Comparison of ENCODE assay signal across 8 mouse cellular contexts in the genomic region with DNA sequence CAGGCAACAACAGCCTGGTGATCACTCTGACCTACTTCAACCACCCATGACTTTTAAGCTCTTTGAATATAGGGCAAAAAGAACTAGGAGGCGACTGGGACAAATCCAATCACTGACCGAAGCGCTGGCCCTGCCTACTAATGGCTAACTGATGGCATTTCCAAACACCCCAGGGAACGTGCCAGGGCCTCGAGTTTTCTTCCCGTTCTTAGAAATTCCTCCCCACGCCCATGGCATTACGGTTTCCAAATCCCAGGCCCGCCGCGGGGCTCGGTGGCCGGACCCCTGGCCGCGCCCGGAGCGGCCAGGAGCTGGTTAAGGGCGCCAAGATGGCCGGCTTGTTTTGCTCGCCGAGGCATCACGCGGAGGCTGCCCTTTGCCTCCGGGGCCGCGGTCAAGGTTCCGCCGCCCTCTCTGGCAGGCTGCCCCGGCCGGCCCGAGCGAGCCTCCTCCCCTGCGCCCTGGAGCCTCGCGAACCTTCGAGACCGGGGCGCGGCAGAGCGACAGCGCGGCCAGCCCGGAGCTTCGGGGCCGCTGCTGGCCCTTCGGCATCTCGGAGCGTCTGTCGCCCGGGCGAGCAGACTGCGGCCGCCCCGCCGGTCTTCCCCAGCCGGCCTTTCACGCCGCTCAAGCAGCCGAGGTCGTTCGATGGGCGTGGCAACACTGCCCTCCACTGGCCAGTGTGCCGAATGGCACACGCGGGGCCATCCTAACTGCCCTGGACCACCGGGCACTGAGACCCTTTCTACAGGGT. TPM values are rescaled to one million over a fixed set of nuclear protein-coding genes. Genes with fewer than 3 reads are reported as not detected.
A peak's percentile ranks its signal among the peaks of the same experiment; 100 is the strongest.
DNase-seq lines count a peak whose midpoint lies in the region; ATAC-seq and TF ChIP-seq lines count a peak whose summit lies in the region.

No protein-coding gene starts in this region.

- H3K9me3 ChIP-seq in ES-Bruce4 (replicated peaks; ENCODE audit: control insufficient read depth, insufficient read depth, low read length, poor library complexity, severe bottlenecking), result no peaks in the 10 kb centered on the region
- no peaks in the 10 kb centered on the region for H3K9me3 ChIP-seq in forebrain, embryonic 14.5 days (replicated peaks; ENCODE audit: control insufficient read depth, low read length)
- H3K9me3 ChIP-seq in lung, postnatal 0 days (ENCODE audit: low read length), result no peaks in the 10 kb centered on the region

- peaks cover under 1% of the 10 kb centered on the region for H3K4me1 ChIP-seq in ES-Bruce4 (ENCODE audit: control insufficient read depth, insufficient read depth, low read length)
- H3K4me1 ChIP-seq in forebrain, embryonic 14.5 days (ENCODE audit: control insufficient read depth, insufficient read depth, low read length), result peaks cover 23% of the 10 kb centered on the region
- H3K4me1 ChIP-seq in lung, postnatal 0 days (ENCODE audit: insufficient read depth, low read depth, low read length), result peaks cover 22% of the 10 kb centered on the region

- peak overlapping the region; percentile 56 for H3K4me3 ChIP-seq in ES-Bruce4 (ENCODE audit: low read depth, low read length)
- peak overlapping the region; percentile 67 for H3K4me3 ChIP-seq in forebrain, embryonic 14.5 days (ENCODE audit: low read depth, low read length)
- H3K4me3 ChIP-seq in layer of hippocampus, adult 2 months, result peak overlapping the region; percentile 77
- peak overlapping the region; percentile 51 for H3K4me3 ChIP-seq in lung, postnatal 0 days (ENCODE audit: low read depth, low read length)

- ATAC-seq in cerebellum, adult (ENCODE audit: insufficient number of reproducible peaks, low FRiP score, low TSS enrichment), result peak; percentile 88
- peak; percentile 89 for ATAC-seq in forebrain, embryonic 14.5 days
- ATAC-seq in lung, postnatal 0 days, result peak; percentile 87

- DNase-seq in forebrain, embryonic 14.5 days (ENCODE audit: low spot score), result peak; percentile 90
- peak; percentile 87 for DNase-seq in heart, postnatal 25 days (ENCODE audit: low spot score)
- peak; percentile 54 to 68 for DNase-seq in layer of hippocampus, adult 2 months (ENCODE audit: low spot score in 2 of 2)
- DNase-seq in lung, postnatal 0 days (ENCODE audit: low spot score), result peak; percentile 95
- DNase-seq in ovary, postnatal 10 days (ENCODE audit: low spot score), result peak; percentile 86
- peak; percentile 49 to 76 for DNase-seq in thymus, postnatal 10 days (ENCODE audit: low spot score in 2 of 2)

- peak overlapping the region; percentile 87 for H3K4me2 ChIP-seq in forebrain, embryonic 14.5 days (ENCODE audit: low read length)
- H3K4me2 ChIP-seq in lung, postnatal 0 days (replicated peaks; ENCODE audit: low read depth, low read length), result peak overlapping the region; percentile 59

- no peak overlapping the region for H3K27ac ChIP-seq in ES-Bruce4 (ENCODE audit: insufficient read depth, low read length)
- H3K27ac ChIP-seq in forebrain, embryonic 14.5 days (ENCODE audit: low read depth, low read length), result peak overlapping the region; percentile 94
- peak overlapping the region; percentile 98 for H3K27ac ChIP-seq in layer of hippocampus, adult 2 months
- H3K27ac ChIP-seq in lung, postnatal 0 days (ENCODE audit: low read length), result peak overlapping the region; percentile 99

- no peak for TF ChIP-seq POLR2A in ES-Bruce4 (IDR thresholded peaks at IDR 0.05; ENCODE audit: insufficient read depth, low read length)

- WGBS in forebrain, embryonic 14.5 days, result under 1% methylated on average over 64 of the region's 66 CpGs
- 3% methylated on average over 60 of the region's 66 CpGs for WGBS in lung, postnatal 0 days

- no peak; the same call in 1 of the 2 replicates for TF ChIP-seq EP300 in ES-Bruce4 (IDR thresholded peaks at IDR 0.05; ENCODE audit: insufficient read depth, low read depth, low read length)
- TF ChIP-seq EP300 in lung, postnatal 0 days (IDR thresholded peaks at IDR 0.05), result no peak; the same call in 1 of the 2 replicates

- no peaks in the 10 kb centered on the region for H3K27me3 ChIP-seq in ES-Bruce4 (ENCODE audit: control insufficient read depth, insufficient read depth, low read length, poor library complexity, severe bottlenecking)
- no peaks in the 10 kb centered on the region for H3K27me3 ChIP-seq in forebrain, embryonic 14.5 days (replicated peaks; ENCODE audit: control insufficient read depth, insufficient read depth, low read length)
- H3K27me3 ChIP-seq in lung, postnatal 0 days (replicated peaks; ENCODE audit: insufficient read depth, low read length), result no peaks in the 10 kb centered on the region

- TF ChIP-seq CTCF in ES-Bruce4 (IDR thresholded peaks at IDR 0.05; ENCODE audit: low read depth, low read length), result peak; percentile 90
- TF ChIP-seq CTCF in layer of hippocampus, adult 2 months (conservative IDR thresholded peaks at IDR 0.05), result peak; percentile 94
- peak; percentile 98 for TF ChIP-seq CTCF in lung, postnatal 0 days (IDR thresholded peaks at IDR 0.05)

- no peaks in the 10 kb centered on the region for H3K36me3 ChIP-seq in ES-Bruce4 (ENCODE audit: control insufficient read depth, insufficient read depth, low read length, poor library complexity, severe bottlenecking)
- H3K36me3 ChIP-seq in forebrain, embryonic 14.5 days (ENCODE audit: control insufficient read depth, insufficient read depth, low read length), result no peaks in the 10 kb centered on the region
- no peaks in the 10 kb centered on the region for H3K36me3 ChIP-seq in lung, postnatal 0 days (ENCODE audit: insufficient read depth, low read length)

- intact Hi-C loops in heart, postnatal 25 days (cut with DNase I), result loop anchor here (1.0 to 5.0 kb wide), 5 partner anchors 17 to 774 kb away; no protein-coding TSS in a partner anchor

- H3K9ac ChIP-seq in ES-Bruce4 (ENCODE audit: low read depth, poor library complexity, severe bottlenecking), result peak overlapping the region; percentile 75
- peak overlapping the region; percentile 91 for H3K9ac ChIP-seq in forebrain, embryonic 14.5 days (ENCODE audit: low read length)
- H3K9ac ChIP-seq in lung, postnatal 0 days (replicated peaks; ENCODE audit: low read depth), result peak overlapping the region; percentile 76

RNA-seq across cellular contexts. Expression of a gene that starts 19.6 kb away (rescaled TPM):
- 71.6 and 75.7 TPM in 2 replicates for polyA plus RNA-seq in ES-Bruce4 (2011; ENCODE audit: insufficient read depth, insufficient read length, low read depth, missing spikeins)
- 39.7 and 45.5 TPM in 2 replicates for polyA plus RNA-seq in forebrain, embryonic 14.5 days (2014; fragmentation: Nextera tagmentation; extraction: Ambion mirVana)
- 100 to 1,000 TPM in 1 of 2 experiments, 10 to 100 TPM in 1; 96.9 to 110 TPM for total RNA-seq in heart, postnatal 25 days (2021)
- total RNA-seq in layer of hippocampus, adult 2 months (2021), result 10 to 100 TPM; 35.2 to 39.4 TPM
- polyA plus RNA-seq in lung, postnatal 0 days (2015; fragmentation: Nextera tagmentation; extraction: Ambion mirVana), result 123 and 145 TPM in 2 replicates
